Mouse (Mus musculus) spleen, adult 18-20 months (tissue): ENCODE measurements at regions not wholly inside any gene's neighbourhood (a gene's known extent, or its start where the extent isn't known, plus 50 kb on each side); places are given as distances from the start of the nearest gene placed in this dataset.
"Not testable (repeated sequence)": the region's sequence is repeated elsewhere in the genome, so short reads cannot be mapped to it uniquely, and the experiment has no call there.

Experiments
- DNase-seq, 2 experiments: peaks; one replicate each; pipeline ENCODE4 v3.0.0; 2022; ENCODE audit warnings: mixed read lengths in 2 of 2

GRCm38 (mm10) chr13:4858341-4858740 lies 249.4 kb upstream of the Akr1e1 start:
- DNase-seq = no peak

- DNase-seq = not testable (repeated sequence)
Measured at GRCm38 (mm10) chr13:4839481-4839880, 230.5 kb upstream of the Akr1e1 start.

GRCm38 (mm10) chr13:4826756-4827155 lies 217.8 kb upstream of the Akr1e1 start:
- no peak for DNase-seq

GRCm38 (mm10) chr13:4825749-4826148 lies 216.8 kb upstream of the Akr1e1 start:
- not testable (repeated sequence) for DNase-seq

- no peak for DNase-seq
Measured at GRCm38 (mm10) chr13:4806876-4807275, 197.9 kb upstream of the Akr1e1 start.

- DNase-seq = no peak
Measured at GRCm38 (mm10) chr13:4800666-4801065, 191.7 kb upstream of the Akr1e1 start.

- no peak for DNase-seq
Measured at GRCm38 (mm10) chr13:4791139-4791538, 182.2 kb upstream of the Akr1e1 start.

GRCm38 (mm10) chr13:4790414-4790813 lies 181.4 kb upstream of the Akr1e1 start:
- no peak for DNase-seq

GRCm38 (mm10) chr13:4783290-4783689 lies 174.3 kb upstream of the Akr1e1 start:
- no peak for DNase-seq

- DNase-seq = not testable (repeated sequence)
Measured at GRCm38 (mm10) chr13:4778264-4778823, 169.4 kb upstream of the Akr1e1 start.

- DNase-seq = no peak
Measured at GRCm38 (mm10) chr13:4776855-4777254, 167.9 kb upstream of the Akr1e1 start.

- DNase-seq = no peak
Measured at GRCm38 (mm10) chr13:4772324-4772723, 163.3 kb upstream of the Akr1e1 start.

GRCm38 (mm10) chr13:4771120-4772075 lies 162.4 kb upstream of the Akr1e1 start:
- peak in 1 of 2 experiments; percentile 7 for DNase-seq

GRCm38 (mm10) chr13:4759965-4760364 lies 151.0 kb upstream of the Akr1e1 start:
- DNase-seq = no peak

GRCm38 (mm10) chr13:4756529-4756928 lies 147.6 kb upstream of the Akr1e1 start:
- DNase-seq = no peak

GRCm38 (mm10) chr13:4742930-4743329 lies 134.0 kb upstream of the Akr1e1 start:
- DNase-seq = no peak

GRCm38 (mm10) chr13:4716299-4716698 lies 107.3 kb upstream of the Akr1e1 start:
- DNase-seq = not testable (repeated sequence)

GRCm38 (mm10) chr13:4714724-4715123 lies 105.8 kb upstream of the Akr1e1 start:
- DNase-seq = no peak

- no peak for DNase-seq
Measured at GRCm38 (mm10) chr13:4712698-4713097, 103.7 kb upstream of the Akr1e1 start.

GRCm38 (mm10) chr13:4699591-4699990 lies 90.6 kb upstream of the Akr1e1 start:
- DNase-seq = not testable (repeated sequence)

GRCm38 (mm10) chr13:4666375-4667140 lies 57.6 kb upstream of the Akr1e1 start:
- peak in 1 of 2 experiments; percentile 20 for DNase-seq

- DNase-seq = no peak
Measured at GRCm38 (mm10) chr13:4663390-4663789, 54.4 kb upstream of the Akr1e1 start.
